Mouse (Mus musculus): Measurements from ENCODE around the gene Ccr1.

The Ccr1 gene

GRCm38 (mm10) chr9:123927281-123927960 is 41.1 kb downstream of the Ccr1 start:
- no peak for DNase-seq (ENCODE audit: low read depth)

- DNase-seq (ENCODE audit: low read depth), result peak; percentile 86
Observed at GRCm38 (mm10) chr9:123926041-123926440, 42.5 kb downstream of the Ccr1 start.

DNA sequence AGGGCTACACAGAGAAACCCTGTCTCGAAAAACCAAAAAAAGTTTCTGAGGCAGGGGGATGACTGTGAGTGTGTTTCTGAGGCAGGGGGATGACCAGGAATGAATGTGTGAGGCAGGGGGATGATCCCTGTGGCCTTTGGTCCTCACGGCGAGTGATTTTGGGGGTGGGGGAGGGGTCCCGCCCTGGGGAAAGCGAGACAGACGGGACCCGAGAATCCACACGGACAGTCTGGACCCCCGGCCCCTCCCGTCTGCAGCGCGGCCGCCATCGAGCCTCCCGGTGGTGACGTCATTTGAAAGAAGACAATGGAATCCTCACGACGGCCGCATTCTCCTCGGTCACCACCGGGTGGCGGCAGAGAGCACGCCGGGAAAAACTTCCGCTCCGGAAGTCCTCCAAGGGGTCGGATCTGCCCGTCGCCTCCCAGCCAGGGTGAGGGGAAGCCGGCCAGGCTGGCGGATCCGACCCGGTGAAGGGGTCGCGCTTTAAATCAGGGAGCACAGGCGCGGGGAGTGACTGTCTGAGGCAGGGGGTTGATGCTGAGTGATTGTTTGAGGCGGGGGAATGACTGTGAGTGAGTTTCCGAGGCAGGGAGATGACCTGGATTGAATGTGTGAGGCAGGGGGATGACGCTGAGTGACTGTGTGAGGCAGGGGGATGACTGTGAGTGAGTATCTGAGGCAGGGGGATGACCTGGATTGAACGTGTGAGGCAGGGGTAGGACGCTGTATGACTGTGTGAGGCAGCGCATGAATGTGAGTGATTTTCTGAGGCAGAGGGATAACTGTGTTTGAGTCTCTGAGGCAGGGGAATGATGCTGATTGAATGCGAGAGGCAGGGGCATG is 43.2 kb downstream of the Ccr1 start:
- peak; percentile 61 for DNase-seq (ENCODE audit: low read depth)

- DNase-seq (ENCODE audit: low read depth), result peak; percentile 84
Observed at GRCm38 (mm10) chr9:123924589-123925066, 43.9 kb downstream of the Ccr1 start.

- DNase-seq (ENCODE audit: low read depth), result peak; percentile 84
Observed at GRCm38 (mm10) chr9:123924035-123924434, 44.5 kb downstream of the Ccr1 start.

DNA sequence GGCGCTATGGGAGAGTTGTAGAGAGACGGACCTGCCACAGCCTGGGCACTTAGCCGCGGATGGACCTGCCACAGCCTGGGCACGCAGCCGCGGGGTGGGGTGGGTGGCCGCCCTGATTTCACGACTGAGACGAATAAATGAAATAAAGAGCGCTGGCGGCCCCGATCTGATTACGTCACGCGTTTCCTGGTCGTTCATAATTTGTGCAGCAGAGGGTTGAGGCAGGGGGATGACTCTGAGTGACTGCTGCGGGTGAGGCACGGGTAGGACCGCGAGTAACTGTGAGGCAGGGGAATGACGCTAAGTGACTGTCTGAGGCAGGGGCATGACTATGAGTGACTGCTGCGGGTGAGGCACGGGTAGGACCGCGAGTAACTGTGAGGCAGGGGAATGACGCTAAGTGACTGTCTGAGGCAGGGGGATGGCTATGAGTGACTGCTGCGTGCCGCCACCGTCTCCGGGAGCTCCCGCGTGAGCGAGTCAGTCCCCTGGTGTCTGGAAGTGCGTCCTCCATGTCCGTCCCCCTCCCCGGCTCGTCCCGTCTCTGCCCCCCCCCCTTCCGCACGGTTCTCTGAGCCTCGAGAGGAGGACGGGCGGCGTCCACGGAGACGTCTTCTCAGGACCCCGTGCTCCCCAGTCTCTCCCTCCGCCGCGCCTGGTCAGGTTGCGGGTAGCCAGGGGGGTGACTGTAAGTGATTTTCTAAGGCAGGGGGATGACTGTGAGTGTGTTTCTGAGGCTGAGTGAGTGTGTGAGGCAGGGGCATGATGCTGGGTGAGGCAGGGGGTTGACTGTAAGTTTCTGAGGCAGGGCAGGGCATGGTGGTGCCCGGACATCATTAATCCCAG is 45.1 kb downstream of the Ccr1 start:
- peak; percentile 58 for DNase-seq (ENCODE audit: low read depth)

Measured in NIH3T3 (cell line).